Mouse (Mus musculus): ENCODE measurements around the gene Frmd4a.

- TF ChIP-seq CTCF (IDR thresholded peaks at IDR 0.05; ENCODE audit: low read depth), result no peak
- TF ChIP-seq EP300 (IDR thresholded peaks at IDR 0.05; ENCODE audit: low read depth), result no peak
Observed at GRCm38 (mm10) chr2:4531533-4532197, 514.1 kb downstream of the Frmd4a start.

Measured in liver, postnatal 0 days (tissue).